Mouse (Mus musculus) testis, adult 2 months (tissue): ENCODE measurements at regions not wholly inside any gene's neighbourhood (a gene's known extent, or its start where the extent isn't known, plus 50 kb on each side); places are given as distances from the start of the nearest gene placed in this dataset.

Experiments
- H3K27ac ChIP-seq: fragments of 200-500 bp; 2 replicates; pipeline ENCODE4 v1.5.1; 2012; ENCODE audit warnings: low read depth, low read length; ENCODE audit not compliant: control insufficient read depth, insufficient read depth
- H3K27me3 ChIP-seq: fragments of 200-500 bp; 2 replicates; pipeline ENCODE4 v1.6.1; 2012; ENCODE audit warnings: mild to moderate bottlenecking, low read length, moderate library complexity; ENCODE audit not compliant: control insufficient read depth, insufficient read depth
- H3K36me3 ChIP-seq: fragments of 200-500 bp; 2 replicates; pipeline ENCODE4 v1.6.1; 2012; ENCODE audit warnings: mild to moderate bottlenecking, low read length; ENCODE audit not compliant: control insufficient read depth, insufficient read depth
- H3K4me1 ChIP-seq: fragments of 200-500 bp; 2 replicates; pipeline ENCODE4 v1.6.1; 2012; ENCODE audit warnings: low read length; ENCODE audit not compliant: control insufficient read depth, insufficient read depth
- H3K4me3 ChIP-seq: fragments of 200-500 bp; 2 replicates; pipeline ENCODE4 v1.5.1; 2012; ENCODE audit warnings: low read depth, mild to moderate bottlenecking, low read length, moderate library complexity, mixed read lengths; ENCODE audit not compliant: control insufficient read depth
- CTCF ChIP-seq: fragments of 200-500 bp; IDR thresholded peaks from 2 replicates; pipeline ENCODE4 v1.5.1; 2012; ENCODE audit warnings: low read depth, mild to moderate bottlenecking, inconsistent platforms, low read length, moderate library complexity; ENCODE audit not compliant: control insufficient read depth, insufficient read depth, insufficient replicate concordance
- POLR2A ChIP-seq: fragments of 200-500 bp; IDR thresholded peaks from 2 replicates; pipeline ENCODE4 v1.6.1; 2012; ENCODE audit warnings: low read depth, mild to moderate bottlenecking, inconsistent platforms, low read length, moderate library complexity; ENCODE audit not compliant: control insufficient read depth

- no peaks in the 10 kb centered on the region for H3K36me3 ChIP-seq
These were observed 174.3 kb upstream of the Plxna2 start for GRCm38 (mm10) chr1:194443681-194444080.

DNA sequence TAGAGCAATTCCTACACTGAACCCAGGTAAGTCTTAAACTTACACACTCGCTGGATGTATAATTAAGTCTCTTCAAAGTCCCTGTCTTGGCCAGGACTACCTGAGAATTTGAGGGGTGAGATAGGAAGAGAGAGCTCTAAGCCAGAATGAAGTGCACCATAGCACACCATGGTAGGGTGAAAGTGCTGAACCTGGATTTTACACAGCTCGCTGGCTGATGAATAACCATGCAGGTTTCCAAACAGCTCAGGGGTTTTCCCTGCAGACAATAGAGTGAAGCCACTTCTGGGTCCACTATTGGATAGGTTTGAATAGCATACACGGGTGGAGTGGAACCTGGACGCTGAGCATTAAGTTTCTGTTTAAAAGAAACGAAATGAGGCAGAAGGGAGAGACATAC is 180.7 kb upstream of the Plxna2 start:
- no peak for TF ChIP-seq POLR2A
- TF ChIP-seq CTCF, result no peak
- Histone ChIP-seq H3K4me3 (no peak overlapping the region), H3K4me1 (no peaks in the 10 kb centered on the region), H3K36me3 (no peaks in the 10 kb centered on the region), H3K27me3 (no peaks in the 10 kb centered on the region), H3K27ac (no peak overlapping the region)

More at GRCm38 (mm10) chr1:194443681-194444080, 174.3 kb upstream of the Plxna2 start:
- no peak for TF ChIP-seq POLR2A
- no peak for TF ChIP-seq CTCF
- Histone ChIP-seq H3K27ac (no peak overlapping the region), H3K4me1 (no peaks in the 10 kb centered on the region), H3K27me3 (no peaks in the 10 kb centered on the region), H3K4me3 (no peak overlapping the region)

- Histone ChIP-seq H3K36me3 (no peaks in the 10 kb centered on the region), H3K4me1 (no peaks in the 10 kb centered on the region), H3K27ac (no peak overlapping the region), H3K4me3 (no peak overlapping the region), H3K27me3 (no peaks in the 10 kb centered on the region)
- TF ChIP-seq CTCF (no peak), POLR2A (no peak)
These were observed 183.0 kb upstream of the Plxna2 start for GRCm38 (mm10) chr1:194435060-194435459.

DNA sequence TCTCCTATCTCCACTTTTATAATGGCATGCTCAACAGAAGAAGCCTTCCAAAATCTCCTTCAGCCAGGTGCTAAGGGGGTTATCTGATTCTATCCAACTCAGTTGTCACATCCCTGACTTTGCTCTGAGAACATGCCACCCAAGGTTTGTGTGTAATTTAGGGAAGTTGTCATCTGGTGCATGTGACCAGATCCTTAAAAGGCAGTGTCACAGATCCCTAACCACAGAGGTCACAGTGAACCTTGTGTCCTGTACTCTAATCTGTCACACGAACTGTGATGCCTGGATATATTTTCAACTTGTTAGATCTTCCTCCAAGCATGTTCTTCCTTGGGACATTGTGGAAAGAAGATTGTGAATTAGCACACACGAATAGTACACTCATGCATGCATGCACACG is 189.4 kb upstream of the Plxna2 start:
- Histone ChIP-seq H3K4me3 (no peak overlapping the region), H3K27ac (no peak overlapping the region), H3K4me1 (no peaks in the 10 kb centered on the region), H3K27me3 (no peaks in the 10 kb centered on the region), H3K36me3 (no peaks in the 10 kb centered on the region)
- TF ChIP-seq POLR2A, result no peak
- TF ChIP-seq CTCF, result no peak

DNA sequence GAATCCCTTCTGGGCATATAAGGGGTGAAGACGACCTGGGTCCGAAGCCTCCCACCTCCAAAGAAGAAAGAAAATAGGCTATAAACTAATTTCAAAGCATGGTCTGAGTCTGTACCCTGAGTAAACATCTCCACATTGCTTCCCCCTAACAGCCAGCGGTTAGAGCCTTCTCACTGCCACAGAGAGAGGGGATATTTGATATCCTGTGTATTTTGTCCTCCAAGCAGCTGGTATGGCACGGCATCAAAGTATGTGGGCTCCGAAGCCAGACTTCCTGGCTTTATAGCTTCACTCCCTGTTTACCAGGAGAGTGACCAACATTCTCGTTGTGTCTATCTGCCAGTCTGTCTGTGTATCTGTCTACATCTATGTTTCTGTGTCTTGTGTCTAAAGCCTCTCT is 191.7 kb upstream of the Plxna2 start:
- no peak overlapping the region for H3K27ac ChIP-seq
- H3K27me3 ChIP-seq, result no peaks in the 10 kb centered on the region
- H3K4me3 ChIP-seq, result no peak overlapping the region
- H3K36me3 ChIP-seq, result no peaks in the 10 kb centered on the region
- H3K4me1 ChIP-seq, result no peaks in the 10 kb centered on the region
- no peak for TF ChIP-seq POLR2A
- no peak for TF ChIP-seq CTCF

- Histone ChIP-seq H3K36me3 (no peaks in the 10 kb centered on the region), H3K27ac (no peak overlapping the region), H3K27me3 (no peaks in the 10 kb centered on the region), H3K4me1 (no peaks in the 10 kb centered on the region), H3K4me3 (no peak overlapping the region)
- TF ChIP-seq CTCF, result no peak
- no peak for TF ChIP-seq POLR2A
These were observed 193.8 kb upstream of the Plxna2 start for GRCm38 (mm10) chr1:194424201-194424600.

GRCm38 (mm10) chr1:194412193-194412592 is 205.8 kb upstream of the Plxna2 start:
- TF ChIP-seq CTCF, result no peak
- TF ChIP-seq POLR2A, result no peak
- no peaks in the 10 kb centered on the region for H3K36me3 ChIP-seq
- no peaks in the 10 kb centered on the region for H3K4me1 ChIP-seq
- no peak overlapping the region for H3K27ac ChIP-seq
- no peak overlapping the region for H3K4me3 ChIP-seq
- no peaks in the 10 kb centered on the region for H3K27me3 ChIP-seq

DNA sequence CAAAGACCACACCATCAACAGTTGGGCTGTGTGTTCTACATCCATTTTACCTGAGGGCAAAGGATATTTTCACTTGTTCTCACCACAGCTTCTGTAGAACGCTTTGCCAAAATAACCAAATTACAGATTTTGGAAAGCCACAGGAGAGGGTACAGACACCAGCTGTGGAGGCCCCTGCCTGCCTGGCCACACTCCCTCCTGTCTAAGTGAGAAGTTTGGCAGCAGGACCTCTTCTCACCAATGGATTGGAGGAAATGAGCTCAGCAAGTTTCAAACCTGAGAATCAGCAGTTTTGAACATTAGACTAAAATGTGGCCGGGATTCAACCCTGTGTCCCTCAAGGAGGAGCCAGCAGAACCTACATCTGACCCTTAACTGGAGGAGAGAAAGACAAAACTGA is 206.2 kb upstream of the Plxna2 start:
- no peak for TF ChIP-seq POLR2A
- TF ChIP-seq CTCF, result no peak
- no peak overlapping the region for H3K4me3 ChIP-seq
- no peaks in the 10 kb centered on the region for H3K36me3 ChIP-seq
- H3K27me3 ChIP-seq, result no peaks in the 10 kb centered on the region
- H3K27ac ChIP-seq, result no peak overlapping the region
- no peaks in the 10 kb centered on the region for H3K4me1 ChIP-seq
